Mouse (Mus musculus): ENCODE data around the gene Srsf9.

DNA sequence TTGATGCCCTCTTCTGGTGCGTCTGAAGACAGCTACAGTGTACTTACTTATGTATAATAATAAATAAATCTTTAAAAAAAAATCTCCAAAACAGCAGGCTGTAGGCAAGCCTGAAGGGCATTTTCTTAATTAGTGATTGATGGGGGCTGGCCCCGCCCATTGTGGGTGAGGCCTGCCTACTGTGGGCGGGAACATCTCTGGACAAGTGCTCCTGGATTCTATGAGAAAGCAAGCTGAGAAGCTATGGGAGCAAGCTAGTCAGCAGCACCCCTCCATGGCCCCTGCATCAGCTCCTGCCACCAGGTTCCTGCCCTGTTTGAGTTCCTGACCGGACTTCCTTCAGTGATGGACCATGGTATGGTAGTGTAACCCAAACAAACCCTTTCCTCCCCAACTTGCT is 37.8 kb downstream of the Srsf9 start:
- TF ChIP-seq CTCF (IDR thresholded peaks at IDR 0.05; ENCODE audit: low read depth) (no peak), EP300 (IDR thresholded peaks at IDR 0.05; ENCODE audit: low read depth) (no peak)
